Mouse (Mus musculus) heart, embryonic 12.5 days (tissue): ENCODE data around the gene Chp1. TPM values are rescaled to one million over a fixed set of nuclear protein-coding genes. Genes with fewer than 3 reads are reported as not detected.

ENCODE experiments used
- ATAC-seq: fragments of 200-750 bp; cut with Nextera tagmentation; 2 replicates; pipeline ENCODE4 v1.8.0; 2017; ENCODE audit warnings: moderate TSS enrichment, moderate library complexity; ENCODE audit not compliant: insufficient number of reproducible peaks, low FRiP score
- H3K27ac ChIP-seq: fragments of 300-500 bp; sonication (generic); 2 replicates; pipeline ENCODE4 v1.5.1; 2016; ENCODE audit warnings: mild to moderate bottlenecking, moderate library complexity; ENCODE audit not compliant: poor library complexity, severe bottlenecking
- H3K27me3 ChIP-seq: fragments of 300-500 bp; sonication (generic); replicated peaks from 2 replicates; pipeline ENCODE4 v1.6.1; 2016; ENCODE audit warnings: mild to moderate bottlenecking, moderate library complexity
- H3K36me3 ChIP-seq: fragments of 300-500 bp; sonication (generic); 2 replicates; pipeline ENCODE4 v1.6.1; 2016; ENCODE audit warnings: mild to moderate bottlenecking, moderate library complexity
- H3K4me1 ChIP-seq: fragments of 300-500 bp; sonication (generic); replicated peaks from 2 replicates; pipeline ENCODE4 v1.6.1; 2016; ENCODE audit warnings: mild to moderate bottlenecking
- H3K4me2 ChIP-seq: fragments of 300-500 bp; sonication (generic); 2 replicates; pipeline ENCODE4 v1.6.1; 2016; ENCODE audit warnings: mild to moderate bottlenecking, moderate library complexity
- H3K4me3 ChIP-seq: fragments of 300-500 bp; sonication (generic); 2 replicates; pipeline ENCODE4 v1.5.1; 2016; ENCODE audit warnings: mild to moderate bottlenecking
- H3K9ac ChIP-seq: fragments of 300-500 bp; sonication (generic); 2 replicates; pipeline ENCODE4 v1.6.1; 2016; ENCODE audit warnings: mild to moderate bottlenecking, moderate library complexity
- H3K9me3 ChIP-seq: fragments of 300-500 bp; sonication (generic); replicated peaks from 2 replicates; pipeline ENCODE4 v1.6.1; 2016; ENCODE audit warnings: mild to moderate bottlenecking, moderate library complexity
- WGBS: fragments of 180-500 bp; shearing (Covaris S2); methylation state at CpG from one replicate; pipeline ENCODE4 v1.1.7; 2016; 5-methylcytosine and 5-hydroxymethylcytosine counted together
- polyA plus RNA-seq: library from polyadenylated mRNA; unstranded; fragments of >200 nt; fragmentation: Nextera tagmentation; extraction: Ambion mirVana; gene quantifications from 2 replicates; pipeline ENCODE4 v1.2.1, GENCODE M21; 2016

Chp1 gene
- polyA plus RNA-seq, 1 experiment from 2014 or later: 47.0 TPM

- H3K27me3 ChIP-seq: no peaks in the 10 kb centered on the region
- no peak overlapping the region for H3K4me2 ChIP-seq
- no peak overlapping the region for H3K9ac ChIP-seq
- H3K36me3 ChIP-seq: peaks cover 26% of the 10 kb centered on the region
- WGBS: 80% methylated on average over 4 of the region's 4 CpGs
- no peaks in the 10 kb centered on the region for H3K9me3 ChIP-seq
- no peak overlapping the region for H3K27ac ChIP-seq
- ATAC-seq: no peak
- no peak overlapping the region for H3K4me3 ChIP-seq
- H3K4me1 ChIP-seq: 0 out of 2 replicates have a peak, but pooled peaks cover 4% of the 10 kb centered on the region
These were observed 17.8 kb downstream of the Chp1 start for GRCm38 (mm10) chr2:119565284-119565683.

DNA sequence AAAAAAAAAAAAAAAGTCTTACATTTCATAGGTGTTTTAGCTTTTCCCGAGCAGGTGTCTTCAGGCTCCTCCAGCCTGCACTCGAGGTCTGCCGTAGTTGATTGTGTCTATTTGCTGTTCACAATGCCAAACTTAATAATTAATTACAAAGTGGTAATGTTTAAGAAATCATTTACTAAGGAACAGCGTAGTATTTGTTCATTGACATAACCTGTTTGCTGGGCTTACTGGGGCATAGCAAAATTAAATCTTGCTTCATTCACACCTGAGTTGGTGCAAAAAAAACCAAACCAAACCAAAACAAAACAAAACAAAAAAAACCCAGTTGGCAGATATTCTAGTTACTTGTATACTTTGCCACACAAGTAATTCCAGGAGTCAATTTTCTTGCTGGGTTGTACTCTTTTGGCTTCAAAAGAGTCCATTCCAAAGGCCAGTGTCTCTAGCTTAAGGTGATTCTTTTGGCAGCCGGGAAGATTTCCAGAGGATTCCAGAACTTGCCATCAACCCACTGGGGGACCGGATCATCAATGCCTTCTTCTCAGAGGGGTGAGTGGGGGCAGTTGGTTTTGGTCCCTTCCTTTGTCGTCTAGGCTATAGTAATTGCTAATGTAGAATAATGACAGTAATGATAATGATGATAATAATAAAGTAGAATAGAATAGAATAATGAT lies 18.8 kb downstream of the Chp1 start:
- Histone ChIP-seq H3K36me3 (peaks cover 26% of the 10 kb centered on the region), H3K27me3 (no peaks in the 10 kb centered on the region), H3K27ac (no peak overlapping the region), H3K4me2 (no peak overlapping the region), H3K9me3 (no peaks in the 10 kb centered on the region), H3K4me3 (no peak overlapping the region), H3K9ac (no peak overlapping the region), H3K4me1 (0 out of 2 replicates have a peak, but pooled peaks cover 4% of the 10 kb centered on the region)
- 89% methylated on average over 7 of the region's 7 CpGs for WGBS
- no peak for ATAC-seq

- Histone ChIP-seq H3K36me3 (peaks cover 16% of the 10 kb centered on the region), H3K4me1 (0 out of 2 replicates have a peak, but pooled peaks cover 4% of the 10 kb centered on the region), H3K27me3 (no peaks in the 10 kb centered on the region), H3K9ac (no peak overlapping the region), H3K9me3 (no peaks in the 10 kb centered on the region), H3K4me2 (no peak overlapping the region), H3K27ac (no peak overlapping the region), H3K4me3 (no peak overlapping the region)
- WGBS: 77% methylated on average over 1 of the region's 1 CpGs
- ATAC-seq: no peak
These were observed 25.0 kb downstream of the Chp1 start for GRCm38 (mm10) chr2:119572471-119572870.

GRCm38 (mm10) chr2:119581571-119581970 lies 34.1 kb downstream of the Chp1 start:
- Histone ChIP-seq H3K4me1 (0 out of 2 replicates have a peak, but pooled peaks cover 4% of the 10 kb centered on the region), H3K36me3 (peaks cover 16% of the 10 kb centered on the region; the same call in 1 of the 2 replicates), H3K27me3 (no peaks in the 10 kb centered on the region), H3K4me3 (no peak overlapping the region), H3K4me2 (no peak overlapping the region), H3K9me3 (no peaks in the 10 kb centered on the region), H3K27ac (no peak overlapping the region), H3K9ac (no peak overlapping the region)
- WGBS: 89% methylated on average over 3 of the region's 3 CpGs
- no peak for ATAC-seq

DNA sequence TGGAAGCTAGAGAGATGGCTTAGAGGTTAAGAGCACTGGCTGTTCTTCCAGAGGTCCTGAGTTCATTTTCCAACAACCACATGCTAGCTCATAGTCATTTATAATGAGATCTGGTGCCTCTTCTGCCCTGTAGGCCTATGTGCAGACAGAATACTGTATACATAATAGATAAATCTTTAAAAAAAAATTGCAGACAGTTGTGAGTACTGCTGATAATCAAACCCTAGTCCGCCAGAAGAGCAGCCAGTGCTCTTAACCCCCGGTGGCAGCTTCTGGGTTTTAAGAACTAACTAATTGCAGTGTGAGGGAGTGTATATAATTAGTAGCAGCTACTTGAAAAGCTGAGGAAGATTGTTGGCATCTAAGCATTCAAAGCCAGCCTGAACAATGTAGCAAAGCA lies 35.9 kb downstream of the Chp1 start:
- H3K4me2 ChIP-seq: no peak overlapping the region
- 34% methylated on average over 2 of the region's 2 CpGs for WGBS
- no peaks in the 10 kb centered on the region for H3K9me3 ChIP-seq
- no peaks in the 10 kb centered on the region for H3K27me3 ChIP-seq
- H3K4me1 ChIP-seq: 0 out of 2 replicates have a peak, but pooled peaks cover 4% of the 10 kb centered on the region
- no peak overlapping the region for H3K4me3 ChIP-seq
- no peak for ATAC-seq
- peaks cover 16% of the 10 kb centered on the region; the same call in 1 of the 2 replicates for H3K36me3 ChIP-seq
- H3K9ac ChIP-seq: no peak overlapping the region
- no peak overlapping the region for H3K27ac ChIP-seq

GRCm38 (mm10) chr2:119584282-119584681 lies 36.8 kb downstream of the Chp1 start:
- no peaks in the 10 kb centered on the region for H3K9me3 ChIP-seq
- WGBS: 83% methylated on average over 8 of the region's 8 CpGs

GRCm38 (mm10) chr2:119587383-119587782 lies 39.9 kb downstream of the Chp1 start:
- ATAC-seq: no peak
- 12% methylated on average over 4 of the region's 4 CpGs for WGBS
- Histone ChIP-seq H3K36me3 (peaks cover 26% of the 10 kb centered on the region; the same call in 1 of the 2 replicates), H3K27me3 (no peaks in the 10 kb centered on the region), H3K9ac (no peak overlapping the region), H3K4me3 (no peak overlapping the region), H3K4me1 (no peaks in the 10 kb centered on the region), H3K27ac (no peak overlapping the region), H3K9me3 (no peaks in the 10 kb centered on the region), H3K4me2 (no peak overlapping the region)

More at GRCm38 (mm10) chr2:119584282-119584681, 36.8 kb downstream of the Chp1 start:
- 0 out of 2 replicates have a peak, but pooled peaks cover 4% of the 10 kb centered on the region for H3K4me1 ChIP-seq
- no peak overlapping the region for H3K9ac ChIP-seq
- no peak for ATAC-seq
- H3K4me2 ChIP-seq: no peak overlapping the region
- no peak overlapping the region for H3K27ac ChIP-seq
- no peak overlapping the region for H3K4me3 ChIP-seq
- peaks cover 16% of the 10 kb centered on the region; the same call in 1 of the 2 replicates for H3K36me3 ChIP-seq
- no peaks in the 10 kb centered on the region for H3K27me3 ChIP-seq

- Histone ChIP-seq H3K27ac (no peak overlapping the region), H3K9ac (no peak overlapping the region), H3K27me3 (no peaks in the 10 kb centered on the region), H3K4me2 (no peak overlapping the region), H3K4me3 (no peak overlapping the region), H3K4me1 (peaks cover 11% of the 10 kb centered on the region), H3K9me3 (no peaks in the 10 kb centered on the region), H3K36me3 (peaks cover 11% of the 10 kb centered on the region)
- ATAC-seq: no peak
- 83% methylated on average over 3 of the region's 3 CpGs for WGBS
These were observed 43.8 kb downstream of the Chp1 start for GRCm38 (mm10) chr2:119591247-119591646.

GRCm38 (mm10) chr2:119593765-119594112 lies 46.2 kb downstream of the Chp1 start:
- peak overlapping the region; percentile 51; the same call in 1 of the 2 replicates for H3K9ac ChIP-seq
- WGBS: 7% methylated on average over 7 of the region's 7 CpGs
- peak overlapping the region; percentile 99 for H3K27ac ChIP-seq
- H3K4me1 ChIP-seq: peaks cover 22% of the 10 kb centered on the region
- ATAC-seq: peak; percentile 19
- no peaks in the 10 kb centered on the region for H3K27me3 ChIP-seq
- H3K4me3 ChIP-seq: peak overlapping the region; percentile 98
- H3K9me3 ChIP-seq: no peaks in the 10 kb centered on the region
- peak overlapping the region; percentile 70 for H3K4me2 ChIP-seq
- H3K36me3 ChIP-seq: peaks cover 32% of the 10 kb centered on the region

- no peaks in the 10 kb centered on the region for H3K9me3 ChIP-seq
- ATAC-seq: peak; percentile 97
- H3K4me1 ChIP-seq: peaks cover 22% of the 10 kb centered on the region
- WGBS: under 1% methylated on average over 61 of the region's 61 CpGs
- no peaks in the 10 kb centered on the region for H3K27me3 ChIP-seq
- H3K9ac ChIP-seq: peak overlapping the region; percentile 100
- H3K4me3 ChIP-seq: peak overlapping the region; percentile 98
- H3K27ac ChIP-seq: peak overlapping the region; percentile 99
- peaks cover 33% of the 10 kb centered on the region for H3K36me3 ChIP-seq
- H3K4me2 ChIP-seq: peak overlapping the region; percentile 70
These were observed 46.9 kb downstream of the Chp1 start for GRCm38 (mm10) chr2:119594113-119594981.

DNA sequence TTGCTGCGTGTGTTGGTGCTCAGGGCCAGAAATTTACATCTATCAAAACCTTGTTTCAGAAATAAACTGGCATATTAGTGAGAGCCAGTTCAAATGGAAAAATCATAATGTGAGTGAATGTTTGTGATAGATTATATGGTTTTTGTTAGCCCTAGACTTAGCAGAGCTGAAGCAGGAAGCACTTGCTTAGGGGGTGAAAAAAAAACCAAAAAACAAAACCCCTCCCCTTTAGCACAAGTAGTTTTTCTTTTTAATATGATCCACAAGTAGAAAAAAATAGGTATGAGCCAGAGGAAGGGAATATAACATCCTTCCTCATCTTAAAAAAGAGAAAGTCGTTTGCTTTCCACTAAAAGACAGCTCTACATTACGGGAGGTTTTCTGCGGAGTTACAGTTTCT lies 47.8 kb downstream of the Chp1 start:
- no peak for ATAC-seq
- Histone ChIP-seq H3K4me1 (peaks cover 22% of the 10 kb centered on the region), H3K9ac (peak overlapping the region; percentile 100), H3K36me3 (peaks cover 40% of the 10 kb centered on the region), H3K27ac (peak overlapping the region; percentile 99), H3K9me3 (no peaks in the 10 kb centered on the region), H3K27me3 (no peaks in the 10 kb centered on the region), H3K4me3 (peak overlapping the region; percentile 98), H3K4me2 (peak overlapping the region; percentile 70)
- WGBS: 32% methylated on average over 4 of the region's 4 CpGs
